Mouse (Mus musculus) cerebral cortex, adult 2 months (tissue): ENCODE measurements around the gene Il18rap.

Experiments
- WGBS: fragments of 180-500 bp; shearing (Covaris S2); methylation state at CpG from one replicate; pipeline ENCODE4 v1.1.7; 2018; 5-methylcytosine and 5-hydroxymethylcytosine counted together

The Il18rap gene

GRCm38 (mm10) chr1:40514851-40515585 lies at the start of gene Il18rap:
Gene Il18rap (plus strand): TSS chr1:40515362.
- 28% methylated on average over 9 of the region's 9 CpGs for WGBS

- 60% methylated on average over 20 of the region's 20 CpGs for WGBS
Observed at GRCm38 (mm10) chr1:40465477-40466430, 49.4 kb upstream of the Il18rap start, which contains the start of gene Il18r1. Gene Il18r1 (plus strand): TSS chr1:40465552.

DNA sequence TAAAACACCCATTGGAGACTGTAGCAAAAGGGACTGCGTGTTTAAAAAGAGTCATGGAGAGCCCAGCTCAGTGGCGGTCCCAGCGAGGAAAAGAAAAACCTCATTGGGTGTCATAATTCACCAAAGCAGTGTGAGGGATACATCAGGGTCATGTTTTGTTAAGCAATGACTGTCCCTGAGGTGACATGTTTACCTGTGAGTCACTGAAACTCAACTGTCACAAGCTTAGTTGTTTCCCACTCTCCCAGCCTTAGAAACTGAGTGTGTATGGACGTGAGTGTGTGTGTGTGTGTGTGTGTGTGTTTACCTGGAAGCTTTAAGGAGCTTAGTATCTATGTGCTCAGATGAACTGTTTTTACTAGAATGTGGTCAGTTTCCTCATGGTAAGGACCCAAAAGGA lies 47.9 kb upstream of the Il18rap start:
- 91% methylated on average over 4 of the region's 4 CpGs for WGBS

- 91% methylated on average over 2 of the region's 2 CpGs for WGBS
Observed at GRCm38 (mm10) chr1:40468805-40469204, 46.4 kb upstream of the Il18rap start.

- 81% methylated on average over 12 of the region's 12 CpGs for WGBS
Observed at GRCm38 (mm10) chr1:40469900-40470299, 45.3 kb upstream of the Il18rap start.

DNA sequence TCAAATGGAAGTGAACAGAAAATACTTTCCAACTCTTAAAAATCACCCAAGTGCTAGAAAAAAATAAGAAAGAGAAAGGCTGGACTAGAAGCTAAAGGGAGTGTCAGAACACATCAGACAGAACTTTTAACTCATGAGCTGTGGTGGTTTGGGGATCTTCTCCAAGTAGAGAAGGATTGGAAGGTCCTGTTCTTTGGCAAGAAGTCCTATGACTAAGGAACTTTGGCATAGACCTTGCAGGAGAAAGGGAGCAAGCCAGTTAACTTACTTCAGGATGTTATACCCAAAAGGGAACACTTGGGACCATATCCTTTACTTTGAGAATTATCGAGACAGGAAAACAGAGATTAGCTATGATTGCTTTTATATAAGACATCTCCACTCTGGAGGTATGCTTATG lies 42.8 kb upstream of the Il18rap start:
- 98% methylated on average over 1 of the region's 1 CpGs for WGBS

- 87% methylated on average over 4 of the region's 4 CpGs for WGBS
Observed at GRCm38 (mm10) chr1:40473640-40474039, 41.5 kb upstream of the Il18rap start.

DNA sequence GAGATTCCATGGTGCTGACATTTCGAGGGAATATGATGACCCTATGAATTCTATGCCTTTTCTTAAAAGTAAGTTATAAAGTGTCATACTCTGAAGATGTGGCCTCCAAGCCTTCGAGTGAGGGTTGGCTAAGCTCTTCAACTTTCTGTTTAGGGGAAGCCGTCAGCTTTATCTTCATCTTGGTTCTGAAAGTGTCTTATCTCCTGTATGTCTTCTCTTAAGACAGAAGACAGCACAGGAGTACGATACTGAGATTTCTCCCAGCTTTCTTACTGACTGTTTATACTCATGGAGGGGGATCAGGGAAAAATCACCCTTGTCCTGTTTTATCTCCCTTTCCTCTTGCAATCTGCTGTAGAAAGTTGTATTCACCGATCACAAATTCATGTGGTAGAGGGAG lies 40.8 kb upstream of the Il18rap start:
- 92% methylated on average over 5 of the region's 5 CpGs for WGBS

GRCm38 (mm10) chr1:40475697-40476096 lies 39.5 kb upstream of the Il18rap start:
- WGBS = 52% methylated on average over 3 of the region's 3 CpGs

- whole genome bisulfite sequencing = 61% methylated on average over 4 of the region's 4 CpGs
Observed at GRCm38 (mm10) chr1:40476756-40477155, 38.4 kb upstream of the Il18rap start.

- 79% methylated on average over 6 of the region's 6 CpGs for WGBS
Observed at GRCm38 (mm10) chr1:40479505-40479923, 35.6 kb upstream of the Il18rap start.

GRCm38 (mm10) chr1:40494594-40494993 lies 20.6 kb upstream of the Il18rap start:
- WGBS = 93% methylated on average over 4 of the region's 4 CpGs

DNA sequence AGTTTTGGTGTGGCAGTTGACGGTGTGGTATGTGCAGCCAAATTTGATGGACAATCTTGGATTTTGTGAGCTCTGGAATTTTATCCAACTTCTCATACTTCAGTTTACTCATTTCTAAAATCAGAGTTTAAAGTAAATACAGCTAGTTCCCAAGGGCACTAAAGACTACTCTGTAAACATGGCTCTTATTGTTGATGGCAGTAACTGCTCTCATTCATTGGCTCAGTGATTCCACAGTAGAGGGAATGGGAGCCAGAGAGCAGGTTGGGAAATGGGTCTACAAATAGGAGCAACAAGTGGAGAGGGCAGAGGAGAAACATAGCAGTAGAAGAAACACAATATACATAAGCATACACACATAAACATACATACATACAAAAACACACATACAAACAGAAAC lies 15.5 kb upstream of the Il18rap start:
- WGBS = 85% methylated on average over 1 of the region's 1 CpGs

DNA sequence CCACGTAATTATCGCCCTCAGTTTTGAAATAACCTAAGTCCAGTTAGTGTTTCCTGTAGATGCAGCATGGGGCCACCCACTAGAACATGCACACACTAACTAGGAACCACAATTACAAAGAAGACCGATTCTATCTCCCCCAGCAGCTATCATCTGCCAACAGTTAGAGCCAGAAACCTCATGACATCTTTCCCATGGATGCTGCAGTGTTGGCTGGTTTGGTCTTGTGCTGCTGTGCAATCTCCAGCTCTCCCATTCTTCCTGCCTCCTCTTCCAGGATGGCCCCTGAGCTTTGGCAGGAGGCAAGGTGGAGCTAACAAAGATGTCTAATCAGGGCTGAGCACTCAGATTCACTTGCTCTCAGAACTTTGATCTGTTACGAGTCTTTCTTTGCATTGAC lies 14.0 kb upstream of the Il18rap start:
- WGBS = 87% methylated on average over 4 of the region's 4 CpGs

- WGBS = 67% methylated on average over 11 of the region's 11 CpGs
Observed at GRCm38 (mm10) chr1:40501546-40502398, 13.4 kb upstream of the Il18rap start.

- WGBS = 82% methylated on average over 5 of the region's 5 CpGs
Observed at GRCm38 (mm10) chr1:40504548-40504947, 10.6 kb upstream of the Il18rap start.

- whole genome bisulfite sequencing = 81% methylated on average over 6 of the region's 6 CpGs
Observed at GRCm38 (mm10) chr1:40516364-40516763, 1.2 kb downstream of the Il18rap start.

DNA sequence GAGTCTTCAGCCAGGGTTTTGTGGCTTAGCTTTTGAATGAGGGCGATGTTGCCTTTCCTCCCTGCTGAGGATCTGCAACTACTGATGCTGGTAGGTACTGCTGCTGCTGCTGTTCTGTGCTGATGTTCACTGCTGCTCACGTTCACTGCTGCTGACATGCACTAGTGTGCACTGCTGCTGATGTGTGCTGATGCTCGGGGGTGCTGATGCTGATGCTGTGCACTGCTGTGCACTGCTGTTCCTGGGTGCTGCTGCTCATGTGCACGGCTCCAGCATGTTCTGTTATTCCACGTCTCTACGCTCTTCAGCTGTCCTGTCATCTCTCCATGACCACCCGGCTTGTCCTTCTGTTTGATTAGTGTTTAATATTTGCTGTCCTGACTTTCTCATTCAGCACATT lies 7.8 kb downstream of the Il18rap start:
- 89% methylated on average over 7 of the region's 7 CpGs for WGBS

DNA sequence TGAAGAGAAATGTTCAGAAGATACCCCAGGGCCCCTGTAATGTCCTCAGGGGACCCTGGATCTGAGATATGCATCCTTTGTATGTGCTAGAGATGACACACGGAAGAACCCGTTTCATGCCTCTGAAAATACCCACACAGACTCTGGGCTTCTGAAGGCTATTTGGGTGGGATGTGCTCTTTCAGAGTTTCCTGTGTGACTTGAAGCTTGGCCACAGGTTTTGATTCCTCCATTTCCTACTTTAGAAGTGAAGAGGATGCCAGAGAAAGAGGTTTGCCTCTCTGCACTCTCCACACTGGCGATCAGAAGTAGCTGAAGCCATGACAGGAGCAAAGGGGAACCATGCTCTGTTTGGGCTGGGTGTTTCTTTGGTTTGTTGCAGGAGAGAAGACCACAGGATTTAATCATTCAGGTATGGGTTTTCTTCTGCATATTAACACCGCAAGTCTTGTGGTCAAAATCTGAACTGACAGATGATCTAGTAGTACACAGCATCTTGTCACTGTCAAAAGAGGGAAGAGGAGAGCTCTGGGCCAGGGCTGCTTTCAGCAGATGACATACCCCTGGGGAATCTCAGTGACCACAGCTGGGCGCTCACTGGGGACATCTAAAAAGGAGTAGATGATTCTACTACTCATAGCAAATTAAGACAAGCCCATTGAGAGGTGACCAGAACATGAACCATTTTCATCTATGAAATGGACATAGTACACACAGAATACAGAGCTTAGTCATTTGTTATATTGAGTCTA lies 9.0 kb downstream of the Il18rap start:
- 86% methylated on average over 5 of the region's 5 CpGs for WGBS

DNA sequence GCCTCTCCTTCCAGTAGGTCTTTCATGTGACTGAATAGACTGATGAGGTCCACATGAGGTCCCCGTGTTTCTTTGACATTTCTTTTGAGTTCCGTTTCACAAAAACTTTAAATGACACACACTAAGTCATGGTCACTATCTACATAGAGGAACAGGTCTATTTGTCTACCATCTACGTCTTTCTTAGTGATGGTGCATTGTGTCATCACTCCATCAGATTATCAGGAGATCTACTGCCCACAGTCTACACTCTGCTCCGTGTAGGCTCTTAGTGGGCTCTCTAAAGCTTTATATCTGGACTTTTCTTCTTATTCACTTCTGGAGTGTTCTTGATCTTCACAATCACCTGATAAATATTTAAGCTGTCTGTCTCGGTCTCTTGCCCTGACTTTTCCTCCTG lies 14.1 kb downstream of the Il18rap start:
- 90% methylated on average over 5 of the region's 5 CpGs for WGBS

- WGBS = 63% methylated on average over 5 of the region's 5 CpGs
Observed at GRCm38 (mm10) chr1:40537577-40537976, 22.4 kb downstream of the Il18rap start.
